In the genomic region with DNA sequence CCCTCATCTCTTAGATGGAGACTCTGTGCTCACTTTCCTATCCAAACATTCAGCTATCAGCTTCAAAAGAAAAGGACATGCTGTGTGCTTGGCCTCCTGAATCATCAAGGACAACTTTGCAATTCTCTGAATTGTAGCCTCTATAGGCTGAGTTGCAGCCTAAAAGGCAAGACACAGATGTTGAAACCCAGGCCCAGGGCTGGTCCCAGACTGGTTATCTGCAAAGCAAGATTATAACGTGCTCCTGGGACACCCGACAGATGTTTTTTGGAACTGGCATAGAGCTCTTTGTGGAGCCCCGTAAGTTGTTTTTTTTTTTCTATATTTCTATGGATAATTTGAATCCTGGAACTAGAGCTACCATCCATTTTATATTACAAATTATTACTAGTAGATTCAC, we compare ENCODE assay signal across 16 mouse cellular contexts.
"Had no signal": no experiment of that assay in that cellular context is flagged by ENCODE, and none has a peak within 500 bp of the region (broad histone marks: within the 10 kb centered on the region; RNA-seq: fewer than 3 reads in every experiment).

No protein-coding gene starts in this region.

- H3K9me3 ChIP-seq: limb, embryonic 12.5 days; megakaryocyte, embryonic 14.5 days; midbrain, embryonic 12.5 days; neural tube, embryonic 15.5 days had no signal

- H3K36me3 ChIP-seq: limb, embryonic 12.5 days; midbrain, embryonic 12.5 days; neural tube, embryonic 15.5 days had no signal

- H3K4me2 ChIP-seq: limb, embryonic 12.5 days; midbrain, embryonic 12.5 days; neural tube, embryonic 15.5 days had no signal

- H3K27me3 ChIP-seq: limb, embryonic 12.5 days; megakaryocyte, embryonic 14.5 days; midbrain, embryonic 12.5 days; neural tube, embryonic 15.5 days had no signal

- DNase-seq: kidney, adult 8-10 months; kidney, postnatal 25 days; layer of hippocampus, adult 9-11 months; layer of hippocampus, postnatal 36 days; lung, adult 2 months; lung, postnatal 36 days; right cerebral cortex, adult 18-20 months; right cerebral cortex, postnatal 25 days; thymus, postnatal 36 days had no signal

- ATAC-seq: inflammation-experienced regulatory T-cells, adult 6 months; intestine, postnatal 0 days; midbrain, embryonic 16.5 days had no signal

- H3K9ac ChIP-seq: limb, embryonic 12.5 days; midbrain, embryonic 12.5 days; neural tube, embryonic 15.5 days had no signal

- H3K4me1 ChIP-seq: limb, embryonic 12.5 days; midbrain, embryonic 12.5 days; neural tube, embryonic 15.5 days had no signal

- H3K4me3 ChIP-seq: limb, embryonic 12.5 days; megakaryocyte, embryonic 14.5 days; midbrain, embryonic 12.5 days; neural tube, embryonic 15.5 days had no signal

- H3K27ac ChIP-seq: limb, embryonic 12.5 days; midbrain, embryonic 12.5 days; neural tube, embryonic 15.5 days had no signal
